Mouse (Mus musculus) bone marrow, adult 2 months (tissue): ENCODE measurements around the gene Csrnp2.

Source experiments
- CTCF ChIP-seq: fragments of 200-500 bp; IDR thresholded peaks from 2 replicates; pipeline ENCODE4 v1.5.1; 2011; ENCODE audit warnings: low read length, control low read depth; ENCODE audit not compliant: control insufficient read depth, insufficient read depth
- POLR2A ChIP-seq: fragments of 200-500 bp; IDR thresholded peaks from 2 replicates; pipeline ENCODE4 v1.6.1; 2011; ENCODE audit warnings: low read depth, mild to moderate bottlenecking, control low read depth, low read length, borderline replicate concordance; ENCODE audit not compliant: control insufficient read depth

GRCm38 (mm10) chr15:100515121-100515520, 19.8 kb upstream of the Csrnp2 start:
- no peak for TF ChIP-seq CTCF
- TF ChIP-seq POLR2A: no peak
